Mouse (Mus musculus) NIH3T3 (cell line): ENCODE measurements around the gene Nedd9.

Experiments
- DNase-seq: peaks from one replicate; pipeline ENCODE4 v3.0.0-alpha.2; 2012; ENCODE audit warnings: low read depth

Gene Nedd9

GRCm38 (mm10) chr13:41456292-41457029 is 30.7 kb downstream of the Nedd9 start:
- DNase-seq, result no peak

DNA sequence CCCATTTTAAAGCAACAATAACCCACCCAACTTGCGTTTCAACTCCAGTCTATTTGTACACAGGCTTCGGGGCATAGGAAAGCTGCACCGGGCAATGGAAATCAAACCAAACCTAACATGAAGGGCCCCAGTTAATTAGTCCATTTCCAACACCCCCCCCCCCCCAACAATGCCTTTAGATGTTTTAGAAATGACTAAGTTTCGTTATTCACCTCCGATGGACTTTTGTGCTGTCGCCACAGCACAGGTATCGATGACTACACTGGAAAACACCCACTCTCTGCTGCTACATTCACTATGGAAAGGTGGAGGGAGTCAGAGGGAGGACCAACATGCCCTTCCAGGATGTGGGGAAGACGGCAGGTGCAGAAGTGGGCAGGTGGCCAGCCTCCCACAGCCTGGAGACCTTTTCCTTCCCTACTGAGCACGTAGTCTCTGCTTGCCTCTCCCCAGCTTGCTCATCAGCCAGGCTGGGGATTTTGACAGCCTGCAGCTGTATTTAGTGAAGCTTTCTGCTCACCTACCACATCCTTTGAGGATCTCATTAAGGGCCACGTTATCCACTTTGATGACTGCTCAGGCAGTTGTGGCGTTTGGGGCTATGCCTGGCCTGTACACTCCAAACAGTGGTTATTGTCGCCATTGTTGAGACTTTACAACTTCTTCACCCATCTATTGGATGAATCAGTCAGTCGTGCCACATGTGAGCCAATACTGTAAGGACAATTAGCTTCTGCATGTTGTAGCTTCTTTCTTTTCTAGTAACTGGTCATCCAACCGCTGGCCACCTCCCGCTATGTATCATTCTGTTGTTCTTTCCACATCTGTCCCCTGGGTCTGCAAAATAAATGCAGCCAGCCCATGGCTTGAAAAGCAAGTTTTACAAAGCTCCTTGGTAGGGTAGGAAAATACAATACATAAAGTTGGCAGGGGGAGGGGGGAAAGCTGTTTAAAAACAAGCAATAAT is 33.7 kb downstream of the Nedd9 start:
- DNase-seq, result no peak

- no peak for DNase-seq
These were observed 36.3 kb downstream of the Nedd9 start for GRCm38 (mm10) chr13:41450821-41451220.

- peak; percentile 66 for DNase-seq
These were observed 38.0 kb downstream of the Nedd9 start for GRCm38 (mm10) chr13:41449211-41449610.

- DNase-seq, result no peak
These were observed 40.0 kb downstream of the Nedd9 start for GRCm38 (mm10) chr13:41447209-41447608.

DNA sequence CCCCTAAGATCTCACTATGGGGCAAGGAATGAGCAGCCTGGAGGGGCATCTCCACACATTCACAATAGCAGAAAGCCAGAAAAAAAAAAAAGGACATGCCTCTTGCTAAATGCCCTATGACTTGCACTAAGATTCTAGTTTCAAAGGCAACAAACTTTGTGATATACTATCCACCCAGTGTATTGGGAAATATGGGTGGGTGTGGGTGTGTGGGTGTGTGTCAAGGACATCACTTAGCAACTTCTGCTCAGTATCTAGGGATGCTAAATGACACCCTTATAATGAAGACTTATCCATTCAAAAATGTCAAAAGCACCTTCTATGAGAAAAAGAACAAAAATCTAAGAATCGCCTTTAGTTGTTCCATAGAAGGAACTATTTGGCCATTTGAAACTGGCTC is 40.6 kb downstream of the Nedd9 start:
- DNase-seq, result no peak

DNA sequence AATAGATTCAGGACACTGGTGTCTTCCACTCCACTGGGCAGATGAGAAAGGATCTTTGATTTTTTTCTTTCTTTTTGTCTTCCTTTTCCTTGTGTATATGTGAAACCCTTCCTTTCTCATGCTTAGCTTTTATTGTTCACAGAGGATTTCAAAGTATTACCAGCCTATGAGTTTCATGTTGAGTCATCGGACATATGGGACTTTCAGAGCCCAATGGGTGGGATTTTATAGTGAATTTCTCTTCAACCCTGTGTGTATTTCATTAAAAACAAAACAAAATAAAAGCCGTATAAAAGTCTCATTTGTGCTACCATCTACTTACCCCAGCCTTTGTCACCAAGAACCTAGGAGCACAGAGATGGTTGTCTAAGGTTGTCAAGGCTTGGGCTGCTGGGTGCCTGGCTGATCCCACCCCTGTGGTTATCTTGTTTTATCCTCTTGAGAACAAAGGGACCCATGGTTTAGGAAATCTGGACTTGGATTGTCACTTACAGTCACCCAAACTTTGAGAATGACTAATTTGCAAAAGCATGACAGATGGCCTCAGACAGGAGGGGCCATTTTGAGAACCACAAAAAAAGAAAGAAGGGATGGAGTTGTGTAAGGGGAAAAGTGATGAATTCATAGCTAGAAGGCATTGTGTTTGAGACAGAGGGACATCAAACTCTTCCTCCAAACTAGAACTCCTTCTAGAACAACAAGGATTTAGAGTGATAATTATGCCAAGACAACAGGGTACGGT is 41.9 kb downstream of the Nedd9 start:
- no peak for DNase-seq

DNA sequence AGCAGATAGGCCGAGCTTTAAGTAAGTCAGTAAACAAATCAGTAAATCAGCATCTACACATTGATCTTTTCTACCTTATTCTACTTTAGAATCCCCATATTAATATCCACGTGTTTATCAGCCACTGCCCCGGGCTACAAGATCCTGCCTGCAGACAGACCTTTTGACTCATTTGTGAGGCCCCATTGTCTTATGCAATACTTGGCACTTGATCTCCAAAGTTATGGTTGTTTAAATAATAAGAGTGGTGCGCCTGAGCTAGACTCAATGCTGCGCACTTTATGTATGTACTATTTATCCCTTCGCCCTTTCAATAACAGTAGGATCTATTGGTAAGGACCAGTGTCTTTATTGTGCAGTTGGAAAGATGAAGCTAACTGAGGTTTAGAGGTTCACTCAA is 42.9 kb downstream of the Nedd9 start:
- DNase-seq, result no peak

DNA sequence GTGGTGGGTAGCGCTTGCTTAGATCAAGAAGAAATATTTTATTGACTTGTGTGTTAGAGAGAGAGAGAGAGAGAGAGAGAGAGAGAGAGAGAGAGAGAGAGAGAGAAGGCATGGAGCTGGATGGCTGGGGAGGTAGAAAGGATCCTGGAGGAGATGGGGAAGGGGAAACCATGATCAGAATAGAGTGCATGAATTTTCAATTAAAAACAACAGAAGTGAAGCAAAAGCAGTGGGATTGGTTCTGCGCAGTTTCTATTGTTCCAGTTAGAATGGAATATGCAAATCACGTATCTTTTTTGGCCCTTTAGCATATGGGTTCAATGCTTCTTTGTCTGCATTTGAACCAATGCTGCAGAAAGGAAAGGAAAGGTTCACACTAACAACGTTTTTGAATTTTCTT is 45.0 kb downstream of the Nedd9 start:
- no peak for DNase-seq

DNA sequence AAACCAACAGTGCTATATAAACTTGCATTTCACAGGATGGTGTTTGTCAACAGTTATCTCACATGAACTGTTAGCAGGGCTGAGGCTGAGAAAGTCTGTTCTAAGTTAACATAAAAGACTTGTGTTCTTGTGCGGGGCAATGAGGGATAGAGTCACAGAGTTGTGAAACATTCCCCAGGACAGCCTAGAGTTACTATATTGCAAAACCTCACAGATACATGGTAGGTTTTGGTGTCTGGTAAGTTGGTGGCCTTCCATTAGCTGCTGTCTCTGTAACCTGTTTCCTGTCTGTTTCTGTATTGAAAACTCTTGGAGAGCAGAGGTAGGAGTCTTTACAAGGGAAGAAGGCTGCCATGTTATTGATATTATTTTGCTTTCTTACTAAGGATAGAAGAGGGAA is 47.0 kb downstream of the Nedd9 start:
- DNase-seq, result no peak

DNA sequence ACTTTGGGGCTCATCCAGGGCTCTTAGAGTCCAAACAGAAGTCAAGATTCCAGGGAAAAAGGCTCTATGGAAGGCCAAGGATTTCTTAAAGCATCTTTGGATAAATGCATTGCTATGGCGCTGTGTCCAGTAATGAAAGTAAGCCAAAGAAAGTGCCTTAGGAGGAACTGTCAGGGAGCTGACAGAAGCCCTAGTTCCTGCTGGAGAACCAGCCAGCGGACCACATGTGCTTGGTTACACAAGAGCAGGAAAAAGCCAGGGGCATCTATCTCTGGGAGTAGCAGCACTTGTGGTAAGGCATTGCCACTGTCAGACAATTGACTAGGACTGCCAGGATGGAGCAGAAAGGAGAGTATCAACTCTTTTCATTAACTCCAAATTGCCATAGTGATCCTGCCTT is 49.8 kb downstream of the Nedd9 start:
- no peak for DNase-seq

DNA sequence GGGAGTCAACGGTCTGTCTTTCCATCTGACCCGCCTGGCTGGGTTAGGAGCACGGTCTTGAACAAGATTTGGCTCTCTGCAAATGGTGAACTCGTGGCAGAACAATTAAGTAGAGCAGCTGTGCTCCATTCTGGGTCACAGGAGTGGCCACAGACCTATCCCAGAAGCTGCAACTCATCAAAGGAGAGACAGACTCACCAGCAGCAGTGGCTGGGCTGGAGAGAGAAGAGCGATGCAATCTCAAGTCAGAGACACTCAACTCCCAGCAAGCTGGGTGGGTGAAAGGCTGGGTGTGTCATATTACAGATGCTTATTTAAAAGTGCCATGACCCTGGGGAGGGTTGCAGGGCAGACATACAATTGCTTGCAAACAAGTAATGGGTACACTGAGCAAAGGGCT is 50.4 kb downstream of the Nedd9 start:
- peak; percentile 64 for DNase-seq

- DNase-seq, result no peak
These were observed 54.0 kb downstream of the Nedd9 start for GRCm38 (mm10) chr13:41433201-41433600.

DNA sequence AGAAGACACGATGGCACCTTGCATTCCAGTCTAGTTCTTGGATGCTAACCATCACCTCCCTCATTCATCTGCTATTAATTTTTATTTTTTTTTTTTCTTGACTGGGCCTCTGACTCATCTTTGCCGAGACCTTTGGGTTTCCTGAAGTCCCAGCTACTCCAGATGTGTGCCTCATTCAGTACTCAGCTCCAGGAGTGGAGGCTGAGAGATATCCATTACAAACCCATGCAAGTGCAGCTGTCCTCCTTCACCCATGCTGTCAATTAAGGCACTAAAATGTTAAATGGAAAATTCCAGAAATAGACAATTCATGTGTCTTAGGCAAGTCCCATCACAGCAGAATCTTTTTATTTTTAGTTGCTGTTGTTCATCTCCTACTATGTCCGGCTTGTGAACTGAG is 55.4 kb downstream of the Nedd9 start:
- DNase-seq, result peak; percentile 82

DNA sequence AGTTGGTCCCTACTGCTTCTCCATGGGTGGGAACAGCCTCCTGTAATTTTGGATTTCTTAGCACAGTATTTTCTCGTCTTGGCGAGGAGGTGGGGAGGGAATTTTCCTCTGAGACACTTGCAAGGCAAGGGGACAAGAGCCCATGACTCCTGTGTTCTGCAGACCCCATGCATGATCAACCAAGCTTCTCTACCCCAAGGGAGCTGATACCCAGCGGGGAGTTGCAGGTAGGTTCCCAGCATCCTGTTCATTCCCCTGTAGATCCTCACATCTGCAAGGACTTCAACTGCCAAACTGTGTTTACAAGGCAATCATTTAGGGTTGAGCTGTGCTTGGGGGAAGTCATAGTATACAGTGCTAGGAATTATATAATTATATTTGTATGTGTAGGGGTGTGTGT is 60.1 kb downstream of the Nedd9 start:
- DNase-seq, result no peak

DNA sequence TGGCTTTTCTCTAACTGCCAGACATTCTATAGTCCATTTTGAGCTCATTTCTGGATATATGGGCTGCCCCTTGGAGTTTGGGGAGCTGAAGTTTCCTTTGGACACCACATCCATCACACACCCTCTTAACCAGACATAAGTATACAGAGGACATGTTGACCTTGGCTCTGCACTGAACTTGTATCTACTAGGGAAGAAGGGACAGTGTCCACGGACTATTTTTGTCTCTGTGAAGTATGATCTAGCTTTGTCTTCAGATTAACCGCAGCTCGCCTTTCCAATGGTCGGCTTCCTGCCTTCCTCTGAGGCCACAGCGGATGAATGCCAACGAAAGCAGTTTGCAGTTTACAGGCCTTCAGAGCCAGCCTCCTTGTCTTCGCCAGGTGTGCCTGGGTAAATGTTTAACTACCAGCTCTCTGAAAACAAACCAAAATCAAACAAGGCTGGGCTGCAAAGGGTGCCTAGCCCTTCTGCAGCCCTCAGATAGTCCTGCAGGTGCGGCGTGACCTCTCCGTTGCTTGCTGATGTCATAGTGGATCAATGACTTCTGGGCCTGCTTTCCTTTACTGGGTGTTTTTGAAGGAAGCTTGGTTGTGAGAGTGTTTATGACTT is 63.6 kb downstream of the Nedd9 start:
- DNase-seq, result no peak

- peak; percentile 63 for DNase-seq
These were observed 64.6 kb downstream of the Nedd9 start for GRCm38 (mm10) chr13:41422581-41422980.

DNA sequence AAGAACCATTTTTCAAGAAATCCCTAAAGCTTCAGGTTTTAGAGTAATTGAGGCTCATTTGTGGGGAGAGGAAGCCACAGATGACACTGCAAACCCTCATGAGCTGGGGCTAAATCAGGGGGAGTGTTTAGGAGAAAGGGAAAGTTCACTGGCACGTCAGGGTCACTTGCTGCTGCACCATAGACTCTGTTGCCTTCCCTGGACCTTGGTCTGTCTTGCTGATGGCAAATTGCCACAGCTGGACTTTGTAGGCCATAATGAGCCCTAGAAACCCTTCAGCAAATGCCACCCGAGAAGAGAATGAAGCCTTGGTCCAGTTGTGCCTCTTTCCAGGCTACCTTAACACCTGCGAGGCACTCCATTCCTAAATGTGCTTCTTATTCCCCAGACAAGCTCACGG is 66.8 kb downstream of the Nedd9 start:
- DNase-seq, result no peak

GRCm38 (mm10) chr13:41418198-41418869 is 68.8 kb downstream of the Nedd9 start:
- DNase-seq, result no peak

GRCm38 (mm10) chr13:41416065-41417016 is 70.8 kb downstream of the Nedd9 start:
- no peak for DNase-seq
